Mouse (Mus musculus): ENCODE results near the gene Gm3159.
"Not testable (repeated sequence)": the region's sequence is repeated elsewhere in the genome, so short reads cannot be mapped to it uniquely, and the experiment has no call there.

Gene Gm3159

DNA sequence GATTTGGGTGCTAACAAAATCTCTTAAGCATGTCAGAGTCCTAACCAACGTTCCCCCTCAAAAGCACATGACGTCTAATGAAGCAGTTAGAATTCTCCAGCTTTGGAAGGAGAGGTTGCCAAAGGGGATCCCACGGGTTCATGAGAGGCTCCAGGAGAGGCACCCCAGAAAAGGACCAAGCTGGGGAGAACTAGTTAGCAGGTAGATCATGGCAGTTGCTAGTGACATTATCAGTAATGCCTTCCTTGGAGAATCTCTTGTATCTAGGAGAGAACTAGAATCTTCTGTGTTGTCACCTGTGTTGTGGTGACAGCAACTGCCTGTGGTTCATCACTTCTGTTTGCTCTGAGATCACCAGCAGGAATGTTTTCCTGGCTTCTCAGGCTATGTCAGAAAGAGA, at the start of gene Gm3159:
Gene Gm3159, plus strand, starts transcription at position 301 of the 400 bp plus-strand sequence.
- not testable (repeated sequence) for DNase-seq (ENCODE audit: extremely low spot score, low read depth, low spot score)

DNA sequence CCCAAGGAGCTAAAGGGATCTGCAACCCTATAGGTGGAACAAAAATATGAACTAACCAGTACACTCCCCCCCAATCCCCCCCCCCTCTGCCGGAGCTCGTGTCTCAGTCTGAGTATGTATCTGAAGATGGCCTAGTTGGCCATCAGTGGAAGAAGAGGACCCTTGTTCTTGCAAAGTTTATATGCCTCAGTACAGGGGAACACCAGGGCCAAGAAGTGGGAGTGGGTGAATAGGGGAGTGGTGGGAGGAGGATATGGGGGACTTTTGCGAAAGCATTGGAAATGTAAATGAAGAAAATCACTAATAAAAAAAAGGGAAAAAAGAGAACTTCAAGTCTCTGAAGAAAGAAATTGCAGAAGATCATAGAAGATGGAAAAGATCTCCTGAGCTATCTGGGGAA, 28.3 kb upstream of the Gm3159 start:
- DNase-seq (ENCODE audit: extremely low spot score, low read depth, low spot score), result not testable (repeated sequence)

DNA sequence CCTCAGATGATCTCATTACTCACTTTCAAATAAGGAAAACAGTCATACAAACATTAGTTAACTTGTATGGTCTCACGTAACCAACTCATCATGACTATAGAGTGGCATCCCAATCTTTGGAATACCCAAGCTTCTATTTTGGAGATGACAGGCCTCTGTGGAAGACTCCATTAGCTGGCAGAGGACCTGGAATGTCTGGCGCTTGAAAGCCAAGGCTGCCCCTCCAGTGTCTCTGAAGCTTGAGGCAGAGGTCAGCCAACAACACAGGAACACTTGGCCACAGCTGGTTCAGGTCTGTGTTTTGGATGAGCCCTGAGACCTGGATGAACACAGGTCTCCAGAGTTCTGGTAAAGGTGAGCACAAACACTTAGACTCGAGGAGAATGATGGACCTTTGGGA, 27.6 kb upstream of the Gm3159 start:
- DNase-seq (ENCODE audit: extremely low spot score, low read depth, low spot score), result not testable (repeated sequence)

GRCm38 (mm10) chr14:4377871-4378270, 19.5 kb upstream of the Gm3159 start:
- DNase-seq (ENCODE audit: extremely low spot score, low read depth, low spot score), result not testable (repeated sequence)

DNA sequence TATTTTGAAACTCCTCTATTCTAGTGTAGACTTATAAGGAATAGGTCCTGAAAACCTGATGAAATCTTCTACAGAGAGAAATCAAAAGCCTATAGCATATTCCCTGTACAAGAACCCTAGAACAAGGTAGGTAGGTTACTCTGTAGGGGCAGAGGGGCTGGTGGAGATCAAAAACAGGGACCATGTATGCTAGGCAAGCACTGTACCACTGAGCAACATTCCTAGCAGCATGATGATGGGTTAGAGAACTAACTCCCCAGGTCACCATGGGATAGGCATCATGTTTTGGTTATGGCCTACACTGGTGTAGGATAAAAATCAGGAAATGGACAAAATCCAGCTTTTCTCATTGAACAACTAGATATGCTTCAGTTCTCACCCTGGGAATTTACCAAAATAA, 11.7 kb upstream of the Gm3159 start:
- DNase-seq (ENCODE audit: extremely low spot score, low read depth, low spot score), result not testable (repeated sequence)

DNA sequence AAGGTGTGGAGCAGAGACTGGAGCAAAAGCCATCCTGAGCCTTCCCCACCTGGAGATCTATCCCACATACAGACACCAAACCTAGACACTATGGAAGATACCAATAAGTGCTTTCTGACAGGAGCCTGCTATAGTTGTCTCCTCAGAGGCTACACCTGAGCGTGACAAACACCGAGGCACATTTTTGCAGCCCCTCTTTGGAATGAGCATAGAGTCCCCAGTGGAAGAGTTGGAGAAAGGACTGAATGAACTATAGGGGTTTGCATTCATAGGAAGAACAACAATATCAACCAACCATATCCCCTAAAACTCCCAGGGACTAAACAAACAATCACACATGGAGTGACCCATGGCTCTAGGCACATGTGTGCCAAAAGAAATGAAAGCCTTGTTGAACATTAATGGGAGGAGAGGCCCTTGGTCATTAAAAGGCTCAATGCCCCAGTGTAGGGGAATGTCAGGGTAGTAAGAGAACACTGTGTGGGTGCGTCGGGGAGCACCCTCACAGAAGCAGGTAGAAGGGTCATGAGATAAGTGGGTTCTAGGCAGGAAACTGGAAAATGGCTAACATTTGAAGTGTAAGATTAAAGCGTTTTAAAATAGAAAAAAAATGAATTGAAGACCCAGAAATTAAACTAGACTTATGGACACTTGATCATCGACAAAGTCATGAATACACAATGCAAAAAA, 4.3 kb upstream of the Gm3159 start:
- DNase-seq (ENCODE audit: extremely low spot score, low read depth, low spot score), result not testable (repeated sequence)

DNA sequence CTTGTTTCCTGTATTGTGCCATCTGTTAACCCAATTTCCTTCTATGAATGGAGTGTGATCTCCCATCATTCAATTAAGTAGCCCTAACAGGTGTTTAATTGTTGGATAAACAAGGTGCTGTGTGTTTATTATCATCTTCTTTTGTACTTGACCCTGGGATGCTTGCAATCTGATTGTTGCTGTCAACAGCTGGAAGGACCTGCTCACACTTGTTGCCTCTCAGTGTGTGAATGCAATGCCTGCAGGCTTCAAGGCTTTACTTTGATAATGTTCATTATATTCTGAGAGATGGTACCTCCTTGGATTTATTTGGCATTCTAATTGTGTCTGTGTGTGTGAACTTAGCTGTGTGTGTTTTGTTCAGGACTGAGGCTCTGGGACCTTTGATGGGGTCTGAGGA, 1.3 kb downstream of the Gm3159 start:
- DNase-seq (ENCODE audit: extremely low spot score, low read depth, low spot score), result not testable (repeated sequence)

- not testable (repeated sequence) for DNase-seq (ENCODE audit: extremely low spot score, low read depth, low spot score)
Measured at GRCm38 (mm10) chr14:4400115-4400789, 2.9 kb downstream of the Gm3159 start.

- not testable (repeated sequence) for DNase-seq (ENCODE audit: extremely low spot score, low read depth, low spot score)
Measured at GRCm38 (mm10) chr14:4401245-4401644, 3.9 kb downstream of the Gm3159 start.

DNA sequence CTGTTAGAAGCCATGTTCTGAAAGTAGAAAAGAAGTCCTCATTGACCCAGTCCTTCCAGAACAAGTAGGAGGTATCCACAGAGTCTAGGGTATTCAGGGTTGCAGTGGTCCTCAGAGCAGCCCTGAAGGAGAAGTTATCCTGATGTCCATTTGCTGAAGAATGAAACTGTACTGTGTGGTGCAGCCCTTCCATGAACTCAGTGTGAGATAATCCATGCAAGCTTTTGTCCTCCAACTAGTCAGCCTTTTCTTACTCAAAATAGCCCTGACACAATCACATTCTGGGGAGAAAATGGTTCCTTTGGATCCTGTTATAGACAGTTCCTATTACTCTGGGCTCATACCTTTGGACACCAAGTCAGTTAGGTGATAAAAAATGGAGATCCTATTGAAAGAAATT, 6.5 kb downstream of the Gm3159 start:
- not testable (repeated sequence) for DNase-seq (ENCODE audit: extremely low spot score, low read depth, low spot score)

- not testable (repeated sequence) for DNase-seq (ENCODE audit: extremely low spot score, low read depth, low spot score)
Measured at GRCm38 (mm10) chr14:4409939-4410338, 12.6 kb downstream of the Gm3159 start.

DNA sequence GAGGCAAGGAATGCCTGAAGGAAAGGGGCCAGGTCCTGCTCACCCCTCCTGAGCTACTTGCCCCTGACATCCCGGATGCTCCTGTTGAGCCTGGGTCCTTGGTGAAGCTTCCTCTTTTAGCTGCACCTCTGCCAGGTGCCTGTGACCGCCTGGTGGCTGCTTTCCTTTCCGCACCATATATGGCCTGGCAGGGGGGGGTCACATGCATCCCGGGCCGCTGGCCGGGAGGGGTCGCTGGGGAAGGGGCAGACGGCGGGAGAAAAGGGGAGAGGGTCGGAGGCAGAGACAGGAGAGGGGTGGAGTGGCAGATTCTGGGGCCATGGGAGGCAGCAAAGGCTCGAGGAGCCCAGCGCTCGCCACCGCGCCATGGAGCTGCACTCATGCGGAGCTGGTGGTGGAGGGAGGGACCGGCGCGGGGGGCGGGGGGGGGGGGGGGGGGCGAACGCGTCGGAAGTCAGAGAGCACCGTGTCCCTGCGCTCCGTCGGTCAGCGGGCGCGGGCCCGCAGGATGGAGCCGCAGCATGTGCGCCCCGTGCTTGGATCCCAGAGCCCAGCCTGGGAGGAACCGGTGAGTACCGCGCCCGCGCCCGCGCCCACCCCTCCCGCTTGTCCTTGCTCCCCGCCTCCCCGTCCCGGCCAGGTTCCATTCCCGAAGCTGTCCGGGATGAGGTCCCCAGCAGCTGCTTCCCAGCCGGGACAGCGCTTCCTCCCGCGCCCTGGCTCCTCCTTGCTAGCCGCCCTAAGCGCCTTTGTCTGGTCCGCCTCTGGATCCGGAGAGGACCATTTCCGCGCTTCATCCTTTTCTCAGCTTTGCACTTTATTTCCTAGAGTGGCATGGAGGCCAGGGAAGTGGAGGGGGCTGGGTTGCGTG, 17.9 kb downstream of the Gm3159 start, which contains the start of gene Gm3164:
Gene Gm3164, plus strand, starts transcription at position 484 of the 871 bp plus-strand sequence.
- DNase-seq (ENCODE audit: extremely low spot score, low read depth, low spot score), result not testable (repeated sequence)

GRCm38 (mm10) chr14:4430692-4431091, 33.4 kb downstream of the Gm3159 start, which contains the start of gene Gm3173:
Gene Gm3173 (plus strand): TSS chr14:4430992.
- DNase-seq (ENCODE audit: extremely low spot score, low read depth, low spot score), result not testable (repeated sequence)
